Mouse (Mus musculus): Measurements from ENCODE around the gene Hamp2.
"Not testable (repeated sequence)": the region's sequence is repeated elsewhere in the genome, so short reads cannot be mapped to it uniquely, and the experiment has no call there.

Hamp2 gene

DNA sequence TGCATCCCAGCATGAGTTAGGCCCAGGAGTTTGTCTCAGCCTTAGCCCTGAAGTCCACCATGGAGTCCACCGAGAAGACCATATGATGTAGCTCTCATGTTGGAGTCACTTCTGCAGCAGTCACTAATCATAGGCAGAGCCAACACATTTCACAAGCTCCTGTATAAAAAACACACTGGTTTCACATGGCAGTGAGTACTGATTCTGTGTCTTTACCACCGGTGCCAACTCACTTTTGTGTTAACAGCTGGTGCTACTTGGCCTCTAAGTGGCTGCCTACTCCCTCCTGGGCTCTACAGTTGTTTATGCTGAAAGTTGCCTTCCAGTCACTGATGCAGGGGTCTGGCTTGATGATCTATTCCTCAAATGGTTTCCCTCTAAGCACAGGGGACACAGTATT, at the start of gene Hamp2:
Hamp2 (minus strand) TSS at position 101 of the 400 bp plus-strand sequence.
- not testable (repeated sequence) for DNase-seq

DNA sequence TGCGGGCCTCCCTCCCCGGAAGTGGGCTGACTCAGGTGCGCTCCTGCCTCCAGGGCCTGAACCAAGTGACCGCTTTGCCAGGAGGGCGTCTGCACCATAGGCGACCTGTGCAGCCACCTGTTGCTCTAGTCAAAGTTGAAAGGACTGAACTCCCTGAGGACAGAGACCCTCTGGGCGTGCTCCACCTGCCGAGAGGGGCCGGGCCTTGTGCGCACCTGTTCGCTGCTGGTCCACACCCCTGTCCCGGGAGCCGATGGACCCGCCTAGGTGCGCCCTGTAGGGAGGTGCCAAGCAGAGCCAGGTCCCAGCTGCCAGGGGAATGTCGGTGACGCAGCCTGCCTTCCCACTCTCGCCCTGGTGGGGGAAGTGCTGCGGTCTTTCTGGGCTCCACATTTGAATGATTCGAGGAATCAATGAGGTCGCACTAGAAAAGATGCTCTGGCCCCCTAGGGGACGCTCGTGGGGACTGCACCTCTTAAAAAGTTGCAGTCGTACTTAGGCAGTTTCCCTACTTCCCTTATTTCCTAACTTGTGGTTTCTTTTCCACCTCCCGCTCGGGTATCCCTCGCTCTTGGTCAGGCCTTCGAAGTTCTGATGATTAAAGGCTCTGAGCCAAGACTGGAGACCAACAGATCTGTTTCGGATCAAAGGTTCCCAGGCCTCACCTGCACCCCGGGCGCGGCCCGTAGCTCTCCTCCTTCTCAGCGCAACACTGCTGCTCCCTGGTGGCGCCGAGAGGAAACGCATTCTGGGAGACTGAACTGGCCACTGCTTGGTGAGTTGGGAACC, 49.2 kb upstream of the Hamp2 start, which contains the start of gene Fam187b:
Fam187b (plus strand) TSS at position 290 of the 789 bp plus-strand sequence.
- DNase-seq = peak; percentile 93

DNA sequence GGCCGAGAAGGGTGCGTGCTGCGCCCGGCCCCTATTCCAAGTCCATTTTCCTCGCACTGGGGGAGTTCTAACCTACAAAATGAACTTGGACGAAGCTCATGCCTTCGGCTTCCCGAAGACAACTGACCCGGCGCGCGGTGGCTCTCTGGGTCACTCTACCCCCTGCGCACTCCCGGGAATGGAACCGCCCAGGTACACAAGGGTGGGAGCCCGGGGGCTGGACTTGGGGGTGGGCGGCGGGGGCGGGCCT, 48.7 kb upstream of the Hamp2 start, which contains the start of gene Lsr:
Lsr (minus strand) TSS at position 214 of the 250 bp plus-strand sequence.
- peak; percentile 42 for DNase-seq

DNA sequence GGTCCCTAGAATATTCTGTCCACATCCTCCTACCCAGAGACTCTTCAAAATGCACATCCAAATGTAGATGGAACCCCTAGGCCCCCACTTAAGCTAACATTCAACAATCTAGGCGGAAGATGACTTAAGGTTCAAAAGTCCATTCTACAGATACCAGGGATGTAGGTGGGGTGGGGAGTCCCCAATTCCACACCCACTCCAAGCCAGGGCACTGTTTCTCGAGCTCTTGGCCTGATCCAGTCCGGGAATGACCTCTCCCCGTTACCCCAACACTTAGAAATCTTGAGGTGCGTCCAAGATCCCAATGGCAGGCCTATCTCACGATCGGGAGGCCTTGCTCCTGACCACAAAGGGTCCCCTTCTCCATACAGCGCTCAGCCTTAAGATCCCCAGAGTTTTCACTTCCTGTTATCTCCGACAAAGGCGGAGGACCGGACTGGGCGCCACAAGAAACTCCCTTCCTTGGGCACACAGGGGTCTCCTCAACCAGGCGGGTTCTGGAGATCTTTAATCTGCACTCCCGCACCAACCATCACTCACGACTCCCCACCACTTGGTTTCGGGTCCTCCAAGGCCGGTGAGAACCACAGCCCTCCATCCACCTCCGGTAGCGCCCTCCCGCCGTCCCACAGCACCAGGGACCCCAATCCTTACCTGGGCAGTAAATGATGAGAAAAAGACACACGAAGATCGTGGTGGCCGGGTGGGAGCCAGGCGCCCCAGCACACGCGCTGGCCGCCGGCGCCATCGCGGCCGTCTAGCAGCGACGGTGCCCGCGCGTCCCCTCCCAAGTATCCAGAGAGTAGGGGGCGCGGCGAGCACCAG, 48.2 kb upstream of the Hamp2 start:
- no peak for DNase-seq

DNA sequence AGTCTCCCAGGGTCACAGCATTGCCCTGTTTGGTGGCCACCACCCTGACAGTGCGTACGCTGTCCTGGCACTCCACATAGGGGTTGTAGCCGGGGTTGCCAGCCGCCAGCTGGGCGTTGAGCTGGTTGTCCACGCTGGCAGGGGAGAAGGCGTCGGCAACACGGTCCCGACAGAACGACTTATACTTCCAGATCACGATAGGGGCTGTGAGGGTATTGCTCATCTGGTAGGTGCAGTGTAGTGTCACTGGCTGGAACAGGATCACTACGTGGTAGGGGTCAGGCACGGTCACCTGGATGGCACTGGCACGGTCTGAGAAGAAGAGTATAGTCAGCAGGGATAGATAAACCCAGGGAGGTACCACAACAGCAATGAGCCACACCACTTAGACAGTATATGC, 47.4 kb upstream of the Hamp2 start:
- no peak for DNase-seq

DNA sequence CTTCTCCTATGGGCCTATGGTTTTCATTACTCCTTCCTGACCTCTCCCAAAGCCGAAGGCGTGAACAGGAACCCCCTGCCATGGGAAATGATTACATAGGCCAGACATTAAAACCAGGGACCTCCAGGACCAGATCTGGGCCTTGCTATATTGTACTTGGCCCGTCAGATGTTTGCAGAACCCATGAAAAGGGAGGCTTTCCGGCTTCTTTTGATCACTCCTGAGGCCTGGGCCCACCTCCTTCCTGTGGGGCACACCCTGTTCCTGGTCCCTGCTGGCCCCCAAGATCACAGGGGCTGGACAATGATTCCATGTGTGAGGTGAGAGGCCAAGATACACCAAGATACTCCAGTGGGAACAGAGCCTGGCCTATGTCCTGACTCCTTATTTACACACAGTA, 44.7 kb upstream of the Hamp2 start:
- DNase-seq = no peak

DNA sequence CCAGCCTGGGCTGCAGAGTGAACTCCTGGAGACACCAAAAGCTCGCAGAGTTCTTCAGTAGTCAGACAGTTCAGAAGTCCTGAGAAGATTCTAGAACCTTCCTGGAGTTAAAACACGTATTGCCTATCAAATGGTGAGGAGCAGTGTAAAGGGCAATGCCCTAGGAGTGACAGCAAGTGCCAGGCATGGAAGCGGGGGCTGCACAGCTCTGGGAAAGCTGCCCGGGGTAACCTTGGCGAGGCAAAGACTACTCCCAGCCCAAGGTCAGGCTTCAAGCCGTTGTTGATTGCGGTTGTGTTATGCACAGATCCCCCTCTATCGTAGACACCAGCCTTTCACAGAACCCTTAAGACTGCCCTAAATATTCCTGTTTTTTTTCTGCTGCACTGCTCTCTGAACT, 44.1 kb upstream of the Hamp2 start:
- no peak for DNase-seq

DNA sequence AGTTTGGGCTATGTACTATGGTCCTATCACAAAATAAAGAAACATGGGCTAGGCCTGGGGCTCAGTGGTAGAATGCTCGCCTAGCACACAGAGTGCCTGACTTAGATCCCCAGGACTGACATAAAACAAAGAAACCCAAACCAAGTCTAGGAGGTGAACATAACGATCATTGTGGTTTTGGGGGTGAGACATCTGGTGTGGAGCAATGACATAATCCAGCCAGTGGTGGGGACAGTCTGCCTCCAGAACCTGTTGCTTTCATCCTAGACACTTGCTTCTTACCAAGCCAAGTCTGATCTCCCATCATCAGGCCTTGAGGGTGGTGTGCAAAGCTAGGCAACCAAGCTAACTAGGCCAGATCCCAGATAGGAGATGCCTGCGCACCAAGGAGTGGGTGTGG, 42.2 kb upstream of the Hamp2 start:
- DNase-seq = no peak

DNA sequence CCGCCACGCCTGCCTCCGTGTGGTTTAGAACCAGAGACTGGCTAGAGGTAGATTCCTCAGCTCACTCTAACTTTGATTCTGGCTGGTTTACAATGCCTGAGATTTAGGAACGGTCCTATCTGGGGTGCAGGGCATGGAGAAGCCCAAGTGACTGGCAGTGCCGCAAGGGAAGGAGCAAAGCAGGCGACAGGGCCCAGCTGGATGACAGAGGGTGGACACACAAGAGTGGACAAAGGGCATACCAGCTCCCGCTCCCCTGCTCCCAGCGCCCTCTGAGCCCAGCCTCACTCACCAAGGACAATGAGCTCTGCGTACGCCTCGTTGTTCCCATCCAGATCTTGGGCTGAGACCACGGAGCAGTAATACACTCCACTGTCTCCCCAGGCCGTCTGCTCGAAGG, 41.2 kb upstream of the Hamp2 start:
- no peak for DNase-seq

DNA sequence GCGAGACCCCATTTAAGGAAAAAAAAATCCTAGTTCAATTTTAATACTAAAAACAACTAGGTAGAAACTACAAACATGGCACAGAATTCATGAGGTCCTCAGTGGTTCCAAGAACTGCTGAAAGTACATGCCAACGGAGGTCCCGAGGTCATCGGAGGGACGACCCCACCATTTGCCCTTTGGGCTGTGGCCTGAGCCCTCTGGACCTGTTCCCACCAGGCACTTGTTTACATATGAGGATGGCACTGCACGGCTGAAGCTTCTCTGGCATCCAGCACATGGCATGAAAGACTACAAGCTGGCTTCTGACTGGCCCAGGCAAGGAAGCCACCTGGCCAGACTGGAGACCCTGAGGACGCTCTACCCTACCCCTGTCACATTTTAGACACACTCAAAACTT, 39.9 kb upstream of the Hamp2 start:
- no peak for DNase-seq

DNA sequence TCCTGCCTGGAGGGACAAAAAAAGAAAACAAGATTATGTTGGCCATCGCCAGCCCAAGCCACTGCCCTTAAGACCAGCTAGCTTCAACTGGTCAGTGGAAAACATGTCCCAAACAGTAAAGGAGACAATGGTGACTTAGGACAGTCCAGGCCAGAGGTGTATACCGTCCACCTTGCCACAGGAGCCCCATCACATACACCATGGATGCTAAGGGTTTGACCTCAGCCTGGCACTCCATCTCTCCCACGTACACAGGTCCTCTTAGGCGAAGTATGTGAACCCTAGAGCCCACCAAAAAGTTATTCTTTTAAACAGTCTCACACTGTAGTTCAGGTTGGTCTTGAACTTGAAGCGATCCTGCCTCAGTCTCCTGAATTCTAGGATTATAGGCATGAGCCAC, 38.4 kb upstream of the Hamp2 start:
- no peak for DNase-seq

DNA sequence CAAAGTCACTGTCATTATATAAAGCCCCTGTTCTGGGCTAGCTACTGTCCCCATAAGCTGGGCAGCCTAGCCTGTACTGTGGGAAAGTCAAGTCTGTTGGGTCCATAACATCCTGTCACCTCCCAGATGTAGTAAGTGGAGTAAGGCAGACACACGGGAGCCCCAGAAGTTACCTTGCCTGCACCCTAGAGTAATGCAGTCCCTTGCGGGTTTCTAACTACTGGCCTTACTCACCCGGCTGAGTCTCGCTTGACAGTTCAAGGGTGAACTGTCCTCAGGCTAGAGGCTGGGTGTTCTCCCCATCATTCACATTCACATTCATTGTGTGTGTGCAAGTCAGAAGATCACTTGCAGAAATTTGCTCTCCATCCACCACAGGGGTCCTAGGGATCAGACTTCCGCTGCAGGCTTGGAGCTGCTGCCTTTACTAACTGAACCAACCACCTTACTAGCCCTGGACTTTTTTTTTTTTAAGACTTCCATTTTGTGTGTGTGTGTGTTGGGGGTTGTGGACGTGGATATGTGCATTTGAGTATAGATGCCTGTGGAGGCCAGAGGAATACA, 35.4 kb upstream of the Hamp2 start:
- DNase-seq = no peak

DNA sequence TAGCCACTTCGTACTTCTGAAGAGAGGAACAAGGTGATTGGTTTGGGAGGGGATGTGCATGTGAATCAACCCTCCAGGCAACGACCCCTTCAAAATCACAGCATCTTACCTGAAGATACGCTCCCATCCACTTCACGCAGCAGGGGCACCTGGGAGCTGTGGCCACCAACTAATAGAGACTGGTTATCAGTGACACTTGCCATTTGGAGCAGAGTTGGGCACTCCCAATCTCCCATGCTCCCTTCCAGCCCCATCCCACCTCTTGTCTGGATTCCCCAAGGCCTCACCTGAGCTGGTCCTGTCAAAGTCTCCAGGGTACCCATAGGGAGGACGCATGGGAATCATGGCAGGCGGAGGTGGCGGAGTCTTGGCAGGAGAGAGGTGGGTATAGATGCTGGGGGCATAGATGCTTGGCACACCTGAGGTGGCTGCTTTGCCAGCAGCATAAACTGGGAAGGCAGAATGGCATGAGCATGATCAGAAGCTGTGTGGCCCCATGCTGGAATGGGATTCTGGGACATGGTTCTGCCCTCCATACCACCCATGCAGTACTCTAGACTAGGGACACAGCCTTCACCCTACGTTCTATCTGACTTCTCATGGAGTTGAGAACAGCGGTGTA, 34.5 kb upstream of the Hamp2 start:
- no peak for DNase-seq

DNA sequence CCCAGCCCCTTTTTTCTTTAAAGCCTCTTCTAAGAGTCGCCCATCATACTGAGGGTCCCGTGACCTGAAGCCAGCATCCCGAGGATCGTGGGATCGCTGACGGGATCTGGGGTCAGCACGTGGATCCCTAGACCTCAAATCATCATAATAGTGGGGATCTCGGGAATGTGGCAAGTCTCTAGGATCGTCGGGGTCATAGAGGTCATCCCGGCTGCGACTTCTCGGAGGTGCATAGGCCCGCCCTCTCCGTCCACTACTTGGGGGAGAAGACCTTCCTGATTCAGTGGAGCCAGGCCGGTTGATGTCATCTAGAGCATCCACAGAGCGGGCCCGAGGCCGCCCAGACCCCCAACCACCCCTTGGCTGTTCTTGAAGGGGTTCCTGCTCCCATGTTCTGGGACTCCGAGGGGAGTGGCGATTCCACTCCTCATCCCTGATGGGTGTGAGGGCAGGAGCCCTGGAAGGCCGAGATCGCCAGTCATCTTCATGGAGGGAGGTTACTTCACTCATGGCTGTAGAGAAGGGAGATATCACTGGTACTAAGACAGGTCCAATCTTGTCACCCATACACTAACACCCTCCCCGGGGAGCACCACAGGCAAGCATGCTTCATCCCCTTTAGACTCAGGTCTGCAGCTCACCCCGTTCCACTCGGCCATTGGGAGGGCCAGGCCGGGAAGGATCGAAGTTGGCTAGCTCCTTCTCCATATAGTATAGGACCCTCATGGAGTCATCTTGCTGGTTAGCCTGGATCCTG, 33.8 kb upstream of the Hamp2 start:
- no peak for DNase-seq

DNA sequence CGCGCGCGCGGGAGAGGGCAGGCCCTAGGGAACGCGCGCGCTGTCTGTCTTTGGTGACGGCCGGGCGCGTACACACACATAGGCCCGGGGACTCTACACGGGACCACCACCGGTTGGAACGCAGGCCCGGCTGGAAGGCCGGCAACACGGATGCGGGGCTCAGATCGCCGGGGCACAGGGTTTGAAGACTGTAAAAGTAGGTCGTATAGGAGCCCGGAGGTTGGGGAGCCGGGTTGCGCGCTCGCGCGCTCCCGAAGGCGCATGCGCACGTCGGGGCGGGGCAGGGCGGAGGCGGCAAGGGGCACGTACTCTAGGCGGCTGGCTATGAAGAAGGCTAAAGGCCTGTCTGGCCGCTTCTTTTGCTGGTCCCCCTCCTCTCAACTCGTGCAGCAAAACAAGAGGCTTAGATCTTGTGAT, 32.9 kb upstream of the Hamp2 start:
- peak; percentile 93 for DNase-seq

DNA sequence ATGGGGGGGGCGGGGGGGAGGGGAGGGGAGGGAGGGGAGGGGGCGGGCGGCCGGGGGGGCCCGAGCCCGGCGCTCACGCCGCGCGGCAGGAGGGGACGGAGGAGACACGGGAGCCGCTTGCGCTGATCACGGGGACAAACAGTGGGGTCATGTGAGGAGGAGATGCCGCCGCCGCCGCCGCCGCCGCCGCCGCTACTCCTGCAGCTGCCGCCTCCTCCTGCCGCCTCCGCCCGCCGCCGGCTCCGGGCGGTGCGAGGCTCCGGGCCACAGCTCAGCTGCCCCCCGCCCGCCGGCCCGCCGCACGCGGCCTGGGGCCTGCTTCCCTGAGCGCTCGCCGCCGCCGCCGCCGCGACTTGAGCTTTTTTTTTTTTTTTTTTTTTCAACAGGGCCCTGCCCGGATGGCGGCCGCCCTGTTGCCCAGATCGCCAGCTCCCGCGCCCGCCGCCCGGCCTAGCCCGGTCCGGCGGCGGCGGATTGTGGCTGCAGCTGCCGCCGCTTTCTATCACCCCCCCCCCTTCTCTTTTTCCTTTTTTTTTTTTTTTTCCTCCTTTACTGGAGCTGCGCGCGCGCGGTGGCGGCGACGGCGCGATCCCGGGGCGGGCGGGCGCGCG, 32.4 kb upstream of the Hamp2 start, which contains the start of gene Usf2:
Usf2 (minus strand) TSS at position 48 of the 611 bp plus-strand sequence.
- peak; percentile 91 for DNase-seq

DNA sequence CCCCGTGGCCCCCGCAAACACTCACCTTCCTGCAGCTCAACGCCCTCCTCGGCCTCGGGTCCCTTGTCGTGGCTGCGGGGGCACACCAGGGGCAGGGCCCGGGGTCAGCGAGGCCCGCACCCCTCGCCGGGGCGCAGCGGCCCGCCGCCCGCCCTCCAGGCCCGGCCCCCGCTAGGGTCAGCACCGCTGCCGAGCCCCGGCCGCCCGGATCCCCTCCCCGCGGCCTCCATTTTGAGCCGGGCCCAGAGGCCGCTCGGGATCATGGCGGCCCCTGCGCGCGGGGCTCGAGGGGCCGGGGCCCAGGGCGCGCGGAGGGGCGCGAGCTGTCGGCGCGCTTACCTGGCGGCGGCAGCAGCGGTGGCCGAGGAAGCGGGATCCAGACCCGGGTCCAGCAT, 31.9 kb upstream of the Hamp2 start:
- DNase-seq = no peak

DNA sequence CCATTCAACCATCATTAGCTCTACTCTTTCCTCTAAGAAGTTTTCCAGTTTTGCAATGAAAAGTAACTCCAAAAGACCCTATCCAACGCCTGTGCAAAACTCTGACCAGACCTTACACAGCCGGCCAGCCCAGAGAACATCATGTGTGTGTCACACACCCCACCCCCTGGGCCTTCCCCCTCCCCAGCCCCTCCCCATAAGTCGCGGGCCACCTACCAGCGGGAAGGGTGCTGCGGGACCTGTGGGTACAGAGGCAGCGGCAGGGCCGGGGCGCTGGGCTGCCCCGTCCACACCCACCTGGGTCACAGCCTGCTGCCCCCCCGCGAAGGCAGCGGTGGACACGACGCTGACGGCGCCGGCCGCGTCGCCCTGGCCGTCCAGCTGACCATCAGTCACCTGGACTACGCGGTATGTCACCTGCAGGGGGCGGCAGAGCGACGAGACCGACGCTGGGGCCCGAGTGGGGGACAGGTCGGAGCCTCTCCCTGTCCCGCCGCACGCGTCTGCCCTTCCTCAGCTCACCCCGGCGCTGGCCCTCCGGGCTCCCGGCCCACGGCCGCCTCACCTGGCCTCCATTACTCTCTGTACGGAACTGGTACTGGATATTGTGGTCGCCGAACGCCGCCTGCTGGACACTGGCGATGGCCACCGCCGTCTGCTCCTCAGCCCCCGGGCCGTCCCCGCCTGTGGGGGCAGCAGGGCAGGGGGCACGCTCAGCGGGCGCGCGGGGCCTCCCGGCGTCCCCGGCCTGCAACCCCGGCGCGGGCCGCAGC, 31.3 kb upstream of the Hamp2 start:
- DNase-seq = peak; percentile 91

DNA sequence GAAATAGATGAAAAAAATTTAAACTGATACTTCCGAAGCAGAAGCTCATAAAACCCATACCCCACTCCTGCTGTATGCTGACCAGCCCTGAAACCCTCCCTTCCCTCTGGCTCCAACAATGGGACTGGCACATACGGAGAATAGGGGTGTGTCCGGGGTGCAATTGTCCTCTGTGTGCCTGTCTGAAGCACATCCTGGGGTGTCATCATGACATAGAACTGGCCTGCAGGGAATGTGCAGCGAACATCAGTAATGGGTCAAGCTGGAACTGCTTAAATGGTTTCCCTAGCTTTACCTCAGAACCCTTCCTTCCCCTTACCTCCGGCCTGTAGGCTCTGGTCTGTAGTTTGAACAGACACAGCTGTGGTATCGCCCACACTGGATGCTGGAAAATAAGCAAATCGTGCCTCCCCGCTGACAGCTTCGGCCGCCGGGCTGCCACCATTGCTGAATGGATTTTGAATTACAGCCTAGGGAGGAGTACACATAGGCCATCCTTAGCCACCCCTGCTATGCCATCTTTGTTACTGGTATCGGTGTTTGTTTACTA, 30.6 kb upstream of the Hamp2 start:
- DNase-seq = no peak

DNA sequence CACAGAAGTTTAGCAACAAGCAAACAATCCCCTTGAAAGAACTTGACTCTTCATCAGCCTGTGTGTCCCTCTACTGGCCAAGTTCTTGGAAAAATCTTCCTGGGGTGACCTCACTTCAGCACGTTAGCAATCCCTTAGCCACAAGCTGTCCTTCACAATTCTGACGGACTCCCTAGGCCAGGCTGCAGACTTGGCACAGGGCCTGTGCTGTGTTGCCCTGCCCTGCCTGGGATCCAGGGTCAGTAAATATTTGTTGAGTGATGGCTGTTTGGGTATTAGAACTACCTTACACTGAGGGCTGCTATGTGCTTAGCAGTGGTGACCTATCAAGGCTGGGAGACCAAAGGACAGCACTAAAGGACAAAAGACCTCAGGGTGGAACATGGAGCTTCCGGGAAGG, 29.6 kb upstream of the Hamp2 start:
- DNase-seq = no peak

DNA sequence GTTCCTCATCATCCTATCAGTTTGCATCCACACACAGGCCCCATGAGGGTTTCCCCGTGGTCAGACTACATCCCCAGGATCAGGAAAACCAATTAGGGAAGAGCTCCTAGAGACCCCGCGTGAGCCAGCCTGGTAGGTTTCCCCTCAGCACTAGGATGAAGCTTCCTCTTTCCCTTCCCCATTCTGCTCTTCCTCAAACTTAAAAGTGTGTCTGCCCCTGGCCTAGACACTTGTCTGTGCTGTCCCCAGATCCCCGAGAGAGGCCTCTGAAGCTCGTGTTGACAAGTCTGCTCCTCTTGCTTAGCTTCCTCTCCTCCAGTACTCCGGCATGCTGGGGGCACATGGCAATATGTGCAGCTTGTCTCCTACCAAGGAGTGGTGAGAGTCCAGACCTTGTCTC, 29.0 kb upstream of the Hamp2 start:
- no peak for DNase-seq

Data from retina, postnatal 1 day (tissue).